Mouse (Mus musculus) ES-Bruce4 (cell line): ENCODE measurements around the gene Itga10. TPM values are rescaled to one million over a fixed set of nuclear protein-coding genes. Genes with fewer than 3 reads are reported as not detected.

Experiments
- H3K27ac ChIP-seq: 2 replicates; pipeline ENCODE4 v1.5.1; 2012; ENCODE audit warnings: low read length, inconsistent platforms; ENCODE audit not compliant: insufficient read depth
- H3K27me3 ChIP-seq: 2 replicates; pipeline ENCODE4 v1.6.1; 2012; ENCODE audit warnings: mild to moderate bottlenecking, low read length, inconsistent platforms; ENCODE audit not compliant: control insufficient read depth, poor library complexity, insufficient read depth, severe bottlenecking
- H3K36me3 ChIP-seq: 2 replicates; pipeline ENCODE4 v1.6.1; 2012; ENCODE audit warnings: inconsistent platforms, mild to moderate bottlenecking, low read length, moderate library complexity; ENCODE audit not compliant: control insufficient read depth, poor library complexity, insufficient read depth, severe bottlenecking
- H3K4me1 ChIP-seq: one replicate; pipeline ENCODE4 v1.8.1; 2011; ENCODE audit warnings: low read length; ENCODE audit not compliant: control insufficient read depth, insufficient read depth
- H3K4me3 ChIP-seq: 2 replicates; pipeline ENCODE4 v1.5.1; 2011; ENCODE audit warnings: low read depth, mild to moderate bottlenecking, low read length
- H3K9ac ChIP-seq: 2 replicates; pipeline ENCODE4 v1.6.1; 2012; ENCODE audit warnings: low read depth, mild to moderate bottlenecking, inconsistent platforms; ENCODE audit not compliant: poor library complexity, severe bottlenecking
- H3K9me3 ChIP-seq: replicated peaks from 2 replicates; pipeline ENCODE4 v1.6.1; 2012; ENCODE audit warnings: mild to moderate bottlenecking, low read length, inconsistent platforms; ENCODE audit not compliant: control insufficient read depth, poor library complexity, insufficient read depth, severe bottlenecking
- CTCF ChIP-seq: IDR thresholded peaks from one replicate; pipeline ENCODE4 v1.8.1; 2011; ENCODE audit warnings: low read depth, low read length
- EP300 ChIP-seq: IDR thresholded peaks from 2 replicates; pipeline ENCODE4 v1.6.1; 2011; ENCODE audit warnings: low read depth, low read length; ENCODE audit not compliant: insufficient read depth
- POLR2A ChIP-seq: IDR thresholded peaks from one replicate; pipeline ENCODE4 v1.8.1; 2011; ENCODE audit warnings: low read length; ENCODE audit not compliant: insufficient read depth
- polyA plus RNA-seq: library from polyadenylated mRNA; stranded (reverse); fragments of >200 nt; gene quantifications from 2 replicates; pipeline ENCODE4 v1.2.4, GENCODE M21; 2011; ENCODE audit warnings: low read depth; ENCODE audit not compliant: missing spikeins, insufficient read depth, insufficient read length

Itga10 gene
- polyA plus RNA-seq, 1 experiment: 1.1 TPM

DNA sequence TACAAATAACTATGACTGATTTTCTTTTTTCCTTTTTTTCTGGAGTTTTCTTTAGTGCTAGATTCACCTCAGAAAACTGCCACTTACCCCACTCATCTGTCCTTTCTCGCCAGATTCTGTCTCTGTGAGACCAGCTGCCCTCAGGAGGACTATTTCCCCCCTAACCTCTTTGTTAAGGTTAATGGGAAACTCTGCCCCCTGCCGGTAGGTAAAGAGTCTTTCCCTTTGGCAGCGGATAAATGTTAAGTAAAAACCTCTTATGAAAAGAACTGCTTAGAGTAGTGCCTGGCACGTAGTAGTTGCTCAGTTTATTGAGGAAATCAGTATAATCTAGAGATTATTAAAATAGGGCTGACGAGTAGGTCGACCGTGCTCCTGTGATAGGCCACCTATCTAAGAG lies 55.0 kb downstream of the Itga10 start:
- no peak overlapping the region for H3K27ac ChIP-seq
- peaks cover 22% of the 10 kb centered on the region for H3K36me3 ChIP-seq
- no peaks in the 10 kb centered on the region for H3K27me3 ChIP-seq
- H3K9ac ChIP-seq: no peak overlapping the region
- no peak overlapping the region for H3K4me3 ChIP-seq
- H3K9me3 ChIP-seq: no peaks in the 10 kb centered on the region
- H3K4me1 ChIP-seq: peaks cover 12% of the 10 kb centered on the region
- TF ChIP-seq CTCF (no peak), POLR2A (no peak), EP300 (no peak)

DNA sequence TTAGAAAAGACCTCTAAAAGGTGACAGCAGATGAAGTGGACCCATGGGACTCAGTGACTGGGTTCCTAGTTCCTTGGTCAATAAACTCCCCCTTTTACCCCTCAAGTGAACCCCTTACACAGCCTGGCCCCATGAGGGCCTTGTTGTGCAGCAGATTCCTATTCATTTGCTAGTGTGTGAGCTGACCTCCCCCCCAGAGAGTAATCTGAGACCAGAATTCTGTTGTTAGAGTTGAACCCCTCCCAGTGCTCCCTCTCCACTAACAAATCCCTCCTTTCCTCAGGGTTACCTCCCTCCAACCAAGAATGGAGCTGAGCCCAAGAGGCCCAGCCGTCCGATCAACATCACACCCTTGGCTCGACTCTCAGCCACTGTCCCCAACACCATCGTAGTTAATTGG lies 55.6 kb downstream of the Itga10 start:
- Histone ChIP-seq H3K9me3 (no peaks in the 10 kb centered on the region), H3K27me3 (no peaks in the 10 kb centered on the region), H3K9ac (peak overlapping the region; percentile 7; the same call in 1 of the 2 replicates), H3K4me1 (peaks cover 12% of the 10 kb centered on the region), H3K27ac (peak overlapping the region; percentile 68), H3K36me3 (peaks cover 27% of the 10 kb centered on the region), H3K4me3 (peak overlapping the region; percentile 13; the same call in 1 of the 2 replicates)
- peak; percentile 62; the same call in 1 of the 2 replicates for TF ChIP-seq EP300
- TF ChIP-seq POLR2A: no peak

DNA sequence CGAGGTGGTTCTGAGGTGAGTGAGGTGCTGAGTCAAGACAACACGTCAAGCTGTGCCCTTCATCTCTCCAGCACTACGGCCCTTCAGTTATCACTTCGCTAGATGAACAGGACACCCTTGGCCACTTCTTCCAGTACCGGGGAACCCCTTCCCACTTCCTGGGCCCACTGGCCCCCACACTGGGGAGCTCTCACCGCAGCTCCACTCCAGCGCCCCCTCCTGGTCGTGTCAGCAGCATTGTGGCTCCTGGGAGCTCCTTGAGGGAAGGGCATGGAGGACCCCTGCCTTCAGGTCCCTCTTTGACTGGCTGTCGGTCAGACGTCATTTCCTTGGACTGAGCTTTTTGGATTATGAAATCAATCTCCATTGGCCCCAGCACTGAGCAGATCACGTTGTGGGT lies 59.4 kb downstream of the Itga10 start:
- no peaks in the 10 kb centered on the region for H3K27me3 ChIP-seq
- no peak overlapping the region for H3K4me3 ChIP-seq
- TF ChIP-seq CTCF (peak; percentile 74), POLR2A (no peak)
- H3K4me1 ChIP-seq: peaks cover 10% of the 10 kb centered on the region
- H3K9me3 ChIP-seq: no peaks in the 10 kb centered on the region
- H3K36me3 ChIP-seq: peaks cover 29% of the 10 kb centered on the region
- no peak overlapping the region for H3K9ac ChIP-seq
- no peak overlapping the region for H3K27ac ChIP-seq

DNA sequence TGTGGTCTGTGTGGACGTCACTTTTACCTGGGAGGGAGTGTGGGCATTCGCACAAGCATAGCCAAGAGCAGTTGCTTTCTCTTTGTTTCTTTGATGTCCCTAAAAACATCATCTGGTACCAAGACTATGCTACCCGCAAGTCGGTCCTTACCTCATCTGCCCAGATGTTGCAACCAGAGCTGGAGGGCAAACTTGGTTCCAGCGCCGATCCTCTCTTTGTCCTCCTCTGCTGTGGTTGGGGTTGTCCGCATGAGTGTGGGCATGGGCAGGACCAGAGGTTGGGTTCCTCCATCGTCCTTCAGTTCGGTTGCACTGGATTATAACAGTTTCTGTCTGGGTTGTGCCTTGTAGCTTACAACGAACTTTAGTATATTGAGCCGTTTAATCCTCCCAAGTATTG lies 60.8 kb downstream of the Itga10 start:
- peaks cover 10% of the 10 kb centered on the region for H3K4me1 ChIP-seq
- H3K36me3 ChIP-seq: peaks cover 31% of the 10 kb centered on the region
- no peaks in the 10 kb centered on the region for H3K27me3 ChIP-seq
- no peak overlapping the region for H3K9ac ChIP-seq
- no peaks in the 10 kb centered on the region for H3K9me3 ChIP-seq
- TF ChIP-seq POLR2A: no peak
- no peak for TF ChIP-seq CTCF
- TF ChIP-seq EP300: no peak
- no peak overlapping the region for H3K27ac ChIP-seq
- H3K4me3 ChIP-seq: no peak overlapping the region

DNA sequence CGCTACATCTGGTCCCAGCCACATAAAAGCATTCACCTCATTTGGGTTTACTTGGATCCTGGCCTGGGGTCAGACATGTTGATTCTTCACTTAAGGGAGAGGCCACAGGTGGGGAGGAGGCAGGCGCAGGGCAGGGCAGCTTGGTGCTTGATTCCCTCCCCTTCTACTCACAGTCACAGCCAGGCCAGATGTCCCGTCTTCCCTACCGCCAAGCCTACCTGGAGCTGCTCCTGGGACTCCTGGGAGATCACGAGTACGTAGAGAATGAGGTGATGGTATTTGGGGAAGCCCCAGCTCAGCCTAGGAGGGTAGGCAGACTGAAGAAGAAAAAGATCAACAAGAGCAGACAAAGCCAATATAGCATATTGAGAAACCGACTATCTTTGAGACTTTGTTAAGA lies 61.6 kb downstream of the Itga10 start:
- Histone ChIP-seq H3K27ac (no peak overlapping the region), H3K9ac (no peak overlapping the region), H3K27me3 (no peaks in the 10 kb centered on the region), H3K36me3 (peaks cover 23% of the 10 kb centered on the region), H3K9me3 (no peaks in the 10 kb centered on the region), H3K4me1 (peaks cover 7% of the 10 kb centered on the region), H3K4me3 (no peak overlapping the region)
- TF ChIP-seq CTCF: no peak
- no peak for TF ChIP-seq EP300
- TF ChIP-seq POLR2A: no peak

DNA sequence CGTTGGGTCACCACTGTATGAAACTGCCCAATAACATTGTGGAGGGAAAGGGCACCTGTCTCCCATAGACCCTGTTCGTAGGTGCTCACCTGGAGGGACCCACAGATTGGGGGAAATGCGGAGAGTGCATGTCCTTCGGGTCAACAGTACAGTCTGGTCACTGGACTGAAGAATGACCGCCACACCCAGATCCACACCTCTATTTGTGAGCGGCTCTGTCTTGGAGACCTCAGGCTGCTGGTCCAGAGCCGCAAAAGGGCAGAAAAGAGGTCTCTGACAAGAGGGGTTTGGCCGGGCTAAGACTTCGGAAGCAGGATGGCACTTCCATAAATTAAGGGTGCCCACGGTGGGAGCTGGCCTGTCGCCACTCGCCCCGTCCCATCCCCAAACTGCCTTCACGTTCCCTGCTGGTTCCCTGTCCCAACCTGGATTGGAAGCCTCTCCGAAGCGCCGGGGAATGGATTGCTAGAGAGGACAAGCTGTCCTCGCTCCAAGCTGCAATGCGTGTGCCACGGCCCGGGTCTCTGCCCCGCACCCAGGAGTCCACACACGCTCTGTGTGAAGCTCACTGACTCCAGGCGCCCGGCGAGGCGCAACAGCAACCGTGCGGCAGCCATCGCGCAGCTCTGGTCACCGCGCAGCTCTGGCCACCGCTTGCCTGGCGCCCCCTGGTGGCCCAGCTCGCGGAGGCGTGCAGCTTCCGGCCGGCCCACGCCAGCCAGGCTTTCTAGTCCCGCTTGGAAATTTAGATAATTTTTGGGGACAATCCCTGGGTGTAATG lies 62.7 kb downstream of the Itga10 start, which contains the start of gene Nudt17:
Gene Nudt17 (minus strand): TSS at position 660 of the 781 bp plus-strand sequence.
- Histone ChIP-seq H3K9me3 (no peaks in the 10 kb centered on the region), H3K9ac (peak within 1 kb of the TSS; percentile 51), H3K27me3 (no peaks in the 10 kb centered on the region), H3K27ac (no peak within 1 kb of the TSS), H3K36me3 (peaks cover 19% of the 10 kb centered on the region), H3K4me3 (peak within 1 kb of the TSS; percentile 68), H3K4me1 (peaks cover 7% of the 10 kb centered on the region)
- TF ChIP-seq CTCF (peak; percentile 84), EP300 (no peak), POLR2A (no peak)
